Mouse (Mus musculus) CH12.LX (cell line): ENCODE data around the gene Rfx4. TPM values are rescaled to one million over a fixed set of nuclear protein-coding genes. Genes with fewer than 3 reads are reported as not detected.

Experiments
- DNase-seq: peaks from one replicate; pipeline ENCODE4 v3.0.0-alpha.2; 2013; ENCODE audit errors: extremely low read depth
- H3K27ac ChIP-seq: 2 replicates; pipeline ENCODE4 v1.5.1; 2012; ENCODE audit warnings: low read depth, mild to moderate bottlenecking, control low read depth, moderate library complexity; ENCODE audit not compliant: insufficient read depth
- H3K27me3 ChIP-seq: replicated peaks from 2 replicates; pipeline ENCODE3; 2012; ENCODE audit warnings: inconsistent platforms
- H3K36me3 ChIP-seq, 2 experiments: replicated peaks in 1 of 2; 2 replicates each; pipeline versions ENCODE3 to v1.6.1; 2012; ENCODE audit warnings: inconsistent platforms in 1 of 2, low read length in 1 of 2, mild to moderate bottlenecking in 1 of 2, mixed read lengths in 1 of 2, moderate library complexity in 1 of 2; ENCODE audit not compliant: control insufficient read depth in 1 of 2, insufficient read depth in 1 of 2
- H3K4me1 ChIP-seq, 2 experiments: 2 replicates each; pipeline ENCODE4 v1.6.1; 2012; ENCODE audit warnings: inconsistent platforms in 1 of 2, moderate library complexity in 1 of 2; ENCODE audit not compliant: insufficient read depth in 2 of 2, control insufficient read depth in 1 of 2
- H3K4me2 ChIP-seq: 2 replicates; pipeline ENCODE4 v1.6.1; 2012; ENCODE audit warnings: low read depth, mild to moderate bottlenecking, control low read depth; ENCODE audit not compliant: poor library complexity, insufficient read depth, severe bottlenecking
- H3K4me3 ChIP-seq, 3 experiments: fragments of 150-350 bp in 1 of 3; sonication (generic) in 1 of 3; replicated peaks in 1 of 3; 2 replicates each; pipeline versions ENCODE3 to v1.5.1; 2011 to 2012; ENCODE audit warnings: low read depth in 2 of 3, low read length in 2 of 3, mild to moderate bottlenecking in 2 of 3, moderate library complexity in 2 of 3, control low read depth in 1 of 3, improper control_type of control experiment in 1 of 3, inconsistent platforms in 1 of 3, mixed read lengths in 1 of 3; ENCODE audit not compliant: poor library complexity in 1 of 3
- H3K79me2 ChIP-seq: replicated peaks from 2 replicates; pipeline ENCODE4 v1.6.1; 2012; ENCODE audit warnings: mild to moderate bottlenecking, moderate library complexity; ENCODE audit not compliant: control insufficient read depth, poor library complexity, insufficient read depth, severe bottlenecking; ENCODE audit errors: extremely low read depth
- H3K9ac ChIP-seq: 2 replicates; pipeline ENCODE4 v1.6.1; 2012; ENCODE audit warnings: low read depth, mild to moderate bottlenecking, control low read depth, moderate library complexity; ENCODE audit not compliant: insufficient read depth
- H3K9me3 ChIP-seq: replicated peaks from 2 replicates; pipeline ENCODE3; 2012; ENCODE audit warnings: low read length, inconsistent platforms, mixed read lengths
- BHLHE40 ChIP-seq: IDR thresholded peaks from 2 replicates; pipeline ENCODE4 v1.6.1; 2011; ENCODE audit warnings: mild to moderate bottlenecking, low read depth, low read length, improper control_type of control experiment
- CHD1 ChIP-seq: IDR thresholded peaks from 2 replicates; pipeline ENCODE4 v1.6.1; 2012; ENCODE audit warnings: low read depth, low read length, improper control_type of control experiment, inconsistent platforms
- CHD2 ChIP-seq: IDR thresholded peaks from 2 replicates; pipeline ENCODE4 v1.6.1; 2011; ENCODE audit warnings: low read length, improper control_type of control experiment
- ELF1 ChIP-seq: IDR thresholded peaks from 2 replicates; pipeline ENCODE4 v1.6.1; 2014; ENCODE audit warnings: low read depth, mild to moderate bottlenecking, inconsistent platforms, low read length, improper control_type of control experiment
- EP300 ChIP-seq: IDR thresholded peaks from 2 replicates; pipeline ENCODE4 v1.6.1; 2011; ENCODE audit warnings: low read length, improper control_type of control experiment
- ETS1 ChIP-seq: conservative IDR thresholded peaks from 2 replicates; pipeline ENCODE4 v1.6.1; 2012; ENCODE audit warnings: low read depth, mild to moderate bottlenecking, inconsistent platforms, low read length, improper control_type of control experiment, moderate library complexity
- IRF4 ChIP-seq: IDR thresholded peaks from 2 replicates; pipeline ENCODE4 v1.6.1; 2014; ENCODE audit warnings: low read depth, mild to moderate bottlenecking, inconsistent platforms, low read length, improper control_type of control experiment
- JUND ChIP-seq: conservative IDR thresholded peaks from 2 replicates; pipeline ENCODE4 v1.6.1; 2011; ENCODE audit warnings: low read depth, low read length, improper control_type of control experiment
- MAX ChIP-seq: IDR thresholded peaks from 2 replicates; pipeline ENCODE4 v1.6.1; 2011; ENCODE audit warnings: low read length, improper control_type of control experiment
- MAZ ChIP-seq: IDR thresholded peaks from 2 replicates; pipeline ENCODE4 v1.6.1; 2012; ENCODE audit warnings: low read depth, mild to moderate bottlenecking, inconsistent platforms, low read length, improper control_type of control experiment, moderate library complexity
- MEF2A ChIP-seq: IDR thresholded peaks from 2 replicates; pipeline ENCODE4 v1.6.1; 2014; ENCODE audit warnings: low read depth, mild to moderate bottlenecking, inconsistent platforms, low read length, improper control_type of control experiment, borderline replicate concordance
- MYC ChIP-seq: IDR thresholded peaks from 2 replicates; pipeline ENCODE4 v1.6.1; 2011; ENCODE audit warnings: low read depth, mild to moderate bottlenecking, improper control_type of control experiment, low read length
- NELFE ChIP-seq: IDR thresholded peaks from 2 replicates; pipeline ENCODE4 v1.6.1; 2011; ENCODE audit warnings: low read depth, low read length, improper control_type of control experiment
- NRF1 ChIP-seq: IDR thresholded peaks from 2 replicates; pipeline ENCODE4 v1.6.1; 2014; ENCODE audit warnings: low read depth, mild to moderate bottlenecking, inconsistent platforms, low read length, improper control_type of control experiment, moderate library complexity
- POLR2AphosphoS2 ChIP-seq: IDR thresholded peaks from 2 replicates; pipeline ENCODE4 v1.6.1; 2011; ENCODE audit warnings: low read depth, low read length, improper control_type of control experiment
- RAD21 ChIP-seq: IDR thresholded peaks from 2 replicates; pipeline ENCODE4 v1.6.1; 2011; ENCODE audit warnings: low read depth, mild to moderate bottlenecking, low read length, improper control_type of control experiment, moderate library complexity
- USF1 ChIP-seq: IDR thresholded peaks from 2 replicates; pipeline ENCODE4 v1.6.1; 2014; ENCODE audit warnings: low read depth, mild to moderate bottlenecking, inconsistent platforms, low read length, improper control_type of control experiment
- ZKSCAN1 ChIP-seq: IDR thresholded peaks from 2 replicates; pipeline ENCODE4 v1.6.1; 2012; ENCODE audit warnings: low read depth, inconsistent platforms, low read length, improper control_type of control experiment, borderline replicate concordance
- ZNF384 ChIP-seq: IDR thresholded peaks from 2 replicates; pipeline ENCODE4 v1.6.1; 2012; ENCODE audit warnings: low read depth, low read length, improper control_type of control experiment, inconsistent platforms
- dilution Hi-C: fragments of 300-500 bp; cut with MboI; formaldehyde crosslinking; loops from 2 replicates; pipeline ENCODE4 v1.14.3; 2020; ENCODE audit warnings: low sequenced_read_pairs; ENCODE audit not compliant: extremely low pct_unique_long_range_greater_than_20kb, extremely low pct_ligation_motif_present
- in situ Hi-C: fragments of 300-500 bp; cut with MboI; formaldehyde crosslinking; loops from 3 replicates; pipeline ENCODE4 v1.14.3; 2019; ENCODE audit warnings: low sequenced_read_pairs, low pct_ligation_motif_present, low pct_unique_long_range_greater_than_20kb, mixed read lengths
- polyA plus RNA-seq: library from polyadenylated mRNA; unstranded; fragments of >175 nt; gene quantifications from 2 replicates; pipeline ENCODE4 v1.2.1, GENCODE M21; 2012; ENCODE audit warnings: low read depth; ENCODE audit not compliant: insufficient read length
- total RNA-seq, 2 experiments: library from RNA; depleted of rRNA; stranded (reverse); fragments of 300-350 nt in 1 of 2; fragments of >200 nt in 1 of 2; gene quantifications; 2 replicates each; pipeline ENCODE4 v1.2.3; 2012 to 2014

The Rfx4 gene
- total and polyA plus RNA-seq, 3 experiments, result 0.04 TPM; not detected in 2

- Histone ChIP-seq H3K9me3 (no peaks in the 10 kb centered on the region), H3K4me3 (no peak overlapping the region), H3K27me3 (no peaks in the 10 kb centered on the region), H3K79me2 (no peaks in the 10 kb centered on the region), H3K27ac (no peak overlapping the region), H3K4me2 (no peak overlapping the region), H3K4me1 (peaks cover 10 to 15% of the 10 kb centered on the region in 2 experiments), H3K36me3 (no peaks in the 10 kb centered on the region), H3K9ac (no peak overlapping the region)
- in situ Hi-C loops (no loop called here), dilution Hi-C loops (no loop called here)
- no peak for TF ChIP-seq CHD1
- no peak for TF ChIP-seq USF1
- TF ChIP-seq JUND, result no peak
- TF ChIP-seq NRF1, result no peak
- TF ChIP-seq ZKSCAN1, result no peak
- no peak for TF ChIP-seq ETS1
- no peak for TF ChIP-seq MAX
- TF ChIP-seq MYC, result no peak
- TF ChIP-seq MEF2A, result no peak
- no peak for TF ChIP-seq RAD21
- TF ChIP-seq ZNF384, result no peak
- no peak for TF ChIP-seq EP300
- TF ChIP-seq MAZ, result no peak
- no peak for DNase-seq
Observed at GRCm38 (mm10) chr10:84867577-84867976, 111.7 kb downstream of the Rfx4 start.

- Histone ChIP-seq H3K4me3 (no peak overlapping the region), H3K9ac (no peak overlapping the region), H3K4me2 (no peak overlapping the region), H3K27me3 (no peaks in the 10 kb centered on the region), H3K79me2 (no peaks in the 10 kb centered on the region), H3K27ac (no peak overlapping the region), H3K4me1 (no peaks in the 10 kb centered on the region), H3K36me3 (no peaks in the 10 kb centered on the region), H3K9me3 (no peaks in the 10 kb centered on the region)
- dilution Hi-C loops, result no loop called here
- in situ Hi-C loops, result no loop called here
- TF ChIP-seq MAX (no peak), ELF1 (no peak), MEF2A (no peak), POLR2AphosphoS2 (no peak), BHLHE40 (no peak), IRF4 (no peak), CHD2 (no peak), NELFE (no peak), MAZ (no peak), USF1 (no peak)
- TF ChIP-seq, all 38 proteins: peak for 0
- DNase-seq, result no peak
Observed at GRCm38 (mm10) chr10:84871285-84871684, 115.4 kb downstream of the Rfx4 start.
